Mouse (Mus musculus): Measurements from ENCODE around the gene 1700042G07Rik. TPM values are rescaled to one million over a fixed set of nuclear protein-coding genes. Genes with fewer than 3 reads are reported as not detected.

Gene 1700042G07Rik
- polyA plus RNA-seq, 1 experiment from 2014 or later: not detected

DNA sequence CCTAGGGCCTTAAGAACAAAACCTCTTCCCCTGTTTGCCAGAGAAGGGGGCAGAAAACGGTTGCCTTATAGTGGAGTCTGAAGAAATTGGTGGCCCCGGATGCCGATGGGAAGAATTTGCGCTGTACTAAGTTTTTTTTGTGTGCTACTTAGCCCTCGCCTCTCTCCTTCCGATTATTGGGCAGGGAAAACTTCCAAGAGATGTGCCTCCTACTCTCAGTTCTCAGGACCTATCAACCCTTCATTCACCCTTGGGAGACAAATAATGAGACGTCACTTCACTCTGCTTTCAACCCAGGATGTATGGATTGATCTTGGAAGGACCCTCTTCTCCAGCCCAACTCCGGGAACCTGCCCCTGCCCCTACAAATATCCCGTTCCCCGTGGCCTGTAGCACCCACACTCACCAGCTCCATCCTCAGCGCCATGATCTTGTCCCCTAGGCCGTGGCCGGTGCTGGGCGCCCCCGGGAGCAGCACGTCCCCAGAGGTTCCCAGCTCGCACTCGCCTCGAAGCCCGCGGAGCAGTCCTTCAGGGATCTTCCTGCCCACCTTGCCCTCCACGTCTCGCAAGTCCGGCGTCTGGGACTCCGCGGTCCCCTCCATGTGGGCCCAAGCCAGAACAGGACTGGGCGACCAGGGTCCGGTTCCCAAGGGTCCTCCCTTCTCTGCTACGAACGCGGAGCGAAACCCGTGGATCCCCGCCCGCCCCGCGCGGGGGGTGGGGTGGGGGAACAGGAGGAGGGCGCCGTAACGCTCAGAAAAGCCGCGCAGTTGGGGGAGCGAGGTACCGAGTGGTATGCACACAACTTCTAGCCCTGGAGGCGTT, 29.1 kb upstream of the 1700042G07Rik start:
- H3K27me3 ChIP-seq (replicated peaks; ENCODE audit: low read depth, poor library complexity, severe bottlenecking): peaks cover 37% of the 10 kb centered on the region
- H3K4me3 ChIP-seq: peak overlapping the region; percentile 83
- peaks cover 3% of the 10 kb centered on the region; the same call in 1 of the 2 replicates for H3K9me3 ChIP-seq
- H3K4me1 ChIP-seq: peaks cover 20% of the 10 kb centered on the region
- H3K36me3 ChIP-seq (replicated peaks): no peaks in the 10 kb centered on the region
- H3K27ac ChIP-seq (replicated peaks): peak overlapping the region; percentile 82
- DNase-seq (ENCODE audit: low spot score): peak; percentile 71
- under 1% methylated on average over 47 of the region's 47 CpGs for WGBS

DNA sequence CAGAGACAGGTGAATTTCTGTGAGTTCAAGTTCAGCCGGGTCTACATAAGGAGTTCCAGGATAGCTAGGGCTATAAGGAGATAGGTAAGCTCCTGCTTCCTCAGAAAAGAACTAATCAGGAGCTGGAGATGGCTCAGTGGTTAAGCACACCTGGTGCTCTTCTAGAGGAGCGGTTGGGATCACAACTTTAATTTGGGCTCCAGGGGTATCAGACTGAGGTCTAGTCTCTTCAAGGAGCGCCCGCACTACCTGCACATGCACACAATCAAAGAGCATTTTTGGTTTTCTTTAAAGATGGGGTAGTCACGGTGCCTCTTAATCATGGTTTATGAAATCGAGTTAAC, 23.4 kb upstream of the 1700042G07Rik start:
- peaks cover 3% of the 10 kb centered on the region; the same call in 1 of the 2 replicates for H3K27me3 ChIP-seq (replicated peaks; ENCODE audit: low read depth, poor library complexity, severe bottlenecking)
- H3K4me3 ChIP-seq: peak overlapping the region; percentile 86
- H3K27ac ChIP-seq (replicated peaks): peak overlapping the region; percentile 97
- H3K9me3 ChIP-seq: peaks cover 3% of the 10 kb centered on the region; the same call in 1 of the 2 replicates
- peaks cover 19% of the 10 kb centered on the region for H3K4me1 ChIP-seq
- 21% methylated on average over 6 of the region's 6 CpGs for WGBS
- peaks cover 32% of the 10 kb centered on the region for H3K36me3 ChIP-seq (replicated peaks)
- no peak for DNase-seq (ENCODE audit: low spot score)

DNA sequence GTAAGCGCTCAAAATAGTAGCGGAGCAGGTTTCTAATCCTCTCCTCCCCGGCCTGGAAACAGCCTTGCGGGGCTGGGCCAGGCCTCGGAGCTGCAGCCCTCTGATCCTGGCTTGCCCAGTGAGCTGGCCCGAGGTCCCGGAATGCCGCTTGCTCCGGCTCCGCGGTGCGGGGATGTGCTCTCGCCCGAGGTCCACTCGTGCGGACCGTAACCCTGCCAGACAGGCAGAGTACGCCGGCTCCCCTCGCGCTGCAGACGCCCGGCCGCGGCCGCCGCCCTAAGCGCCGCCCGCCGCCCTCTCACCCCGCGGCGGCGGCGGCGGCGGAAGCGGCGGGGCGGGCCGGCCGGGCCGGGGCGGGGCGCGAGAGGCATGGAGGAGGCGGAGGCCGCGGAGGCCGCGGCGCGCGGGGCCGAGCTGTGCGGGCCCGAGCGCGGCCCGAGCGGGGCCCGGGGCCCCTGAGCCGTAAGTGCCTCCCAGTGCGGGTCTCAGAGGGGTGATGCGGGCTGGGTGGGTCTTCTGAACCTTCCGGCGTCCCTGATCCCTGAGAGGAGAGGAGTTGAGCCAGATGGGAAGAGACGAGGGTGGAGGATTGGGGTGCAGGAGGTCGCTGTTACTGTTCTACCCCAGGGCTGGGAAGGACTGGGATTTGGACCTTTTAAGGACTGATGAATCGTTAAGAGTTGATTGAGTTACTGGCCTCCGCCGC, 22.9 kb upstream of the 1700042G07Rik start:
- Histone ChIP-seq H3K27ac (replicated peaks) (peak overlapping the region; percentile 97), H3K4me1 (peaks cover 16% of the 10 kb centered on the region), H3K9me3 (peaks cover 3% of the 10 kb centered on the region; the same call in 1 of the 2 replicates), H3K4me3 (peak overlapping the region; percentile 86), H3K36me3 (replicated peaks) (peaks cover 38% of the 10 kb centered on the region), H3K27me3 (replicated peaks; ENCODE audit: low read depth, poor library complexity, severe bottlenecking) (no peaks in the 10 kb centered on the region)
- DNase-seq (ENCODE audit: low spot score): peak; percentile 83
- 3% methylated on average over 73 of the region's 73 CpGs for WGBS

DNA sequence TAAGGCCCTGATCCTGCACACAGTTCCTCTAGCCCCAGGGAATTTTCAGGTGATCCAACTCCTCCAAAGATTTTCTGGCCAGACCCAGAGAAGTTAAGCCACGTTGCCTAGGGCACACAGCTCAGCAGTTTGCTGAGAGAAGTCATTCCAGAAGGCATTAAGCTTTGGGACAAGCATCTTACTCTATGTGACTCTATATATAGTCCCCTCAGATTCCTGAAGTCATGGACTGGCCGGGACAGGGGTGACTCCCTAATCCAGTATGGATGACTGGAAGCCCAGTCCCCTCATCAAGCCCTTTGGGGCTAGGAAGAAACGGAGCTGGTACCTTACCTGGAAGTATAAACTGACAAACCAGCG, 22.3 kb upstream of the 1700042G07Rik start:
- peak overlapping the region; percentile 86 for H3K4me3 ChIP-seq
- peaks cover 3% of the 10 kb centered on the region; the same call in 1 of the 2 replicates for H3K9me3 ChIP-seq
- H3K27ac ChIP-seq (replicated peaks): peak overlapping the region; percentile 97
- H3K36me3 ChIP-seq (replicated peaks): peaks cover 43% of the 10 kb centered on the region
- no peaks in the 10 kb centered on the region for H3K27me3 ChIP-seq (replicated peaks; ENCODE audit: low read depth, poor library complexity, severe bottlenecking)
- WGBS: 25% methylated on average over 4 of the region's 4 CpGs
- peaks cover 16% of the 10 kb centered on the region for H3K4me1 ChIP-seq
- no peak for DNase-seq (ENCODE audit: low spot score)

DNA sequence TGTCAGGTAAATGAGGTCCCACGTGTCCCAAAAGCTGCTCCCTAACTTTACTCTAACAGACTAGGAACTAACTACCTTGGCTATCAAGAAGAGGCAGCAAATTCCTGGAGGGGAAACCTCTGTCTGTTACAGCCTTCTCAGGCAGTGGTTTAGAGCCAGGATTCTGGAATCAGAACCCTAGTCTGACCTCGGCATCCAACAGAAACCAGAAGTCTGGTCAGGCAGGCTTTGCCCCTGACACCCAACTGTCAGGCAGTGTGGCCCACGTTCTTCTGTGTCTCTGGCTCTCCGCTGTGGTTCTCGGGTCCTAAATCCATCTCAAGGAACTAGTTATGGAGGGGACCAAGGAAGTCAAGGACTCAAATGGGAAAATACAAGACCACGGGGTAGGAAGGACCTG, 21.9 kb upstream of the 1700042G07Rik start, which contains the start of gene Lurap1:
Gene Lurap1, minus strand, starts transcription at position 101 of the 400 bp plus-strand sequence.
- WGBS: 79% methylated on average over 6 of the region's 6 CpGs

DNA sequence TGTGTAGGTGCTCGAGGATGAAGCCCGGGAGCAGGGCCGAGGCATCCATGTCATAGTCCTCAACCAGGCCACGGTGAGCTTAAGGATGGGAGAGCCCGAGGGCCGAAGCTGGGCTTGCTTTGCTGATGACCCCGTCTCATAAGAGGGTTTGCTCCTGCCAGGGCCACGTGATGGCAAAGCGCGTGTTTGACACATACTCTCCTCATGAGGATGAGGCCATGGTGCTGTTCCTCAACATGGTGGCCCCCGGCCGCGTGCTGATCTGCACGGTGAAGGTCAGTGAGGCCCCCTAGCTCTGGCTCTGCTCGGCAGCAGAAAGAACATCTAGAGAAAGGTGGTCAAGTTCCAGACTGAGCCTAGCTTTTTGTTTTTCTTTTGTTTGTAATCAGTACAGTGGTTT, 20.5 kb upstream of the 1700042G07Rik start:
- H3K9me3 ChIP-seq: no peaks in the 10 kb centered on the region
- peaks cover 16% of the 10 kb centered on the region for H3K4me1 ChIP-seq
- no peak overlapping the region for H3K27ac ChIP-seq (replicated peaks)
- H3K36me3 ChIP-seq (replicated peaks): peaks cover 62% of the 10 kb centered on the region
- no peak overlapping the region for H3K4me3 ChIP-seq
- H3K27me3 ChIP-seq (replicated peaks; ENCODE audit: low read depth, poor library complexity, severe bottlenecking): no peaks in the 10 kb centered on the region
- DNase-seq (ENCODE audit: low spot score): no peak
- WGBS: 94% methylated on average over 15 of the region's 15 CpGs

More for the DNA sequence above, 21.9 kb upstream of the 1700042G07Rik start, which contains the start of gene Lurap1:
- Histone ChIP-seq H3K9me3 (peaks cover 3% of the 10 kb centered on the region; the same call in 1 of the 2 replicates), H3K4me1 (peaks cover 16% of the 10 kb centered on the region), H3K36me3 (replicated peaks) (peaks cover 47% of the 10 kb centered on the region), H3K27ac (replicated peaks) (peak within 1 kb of the TSS; percentile 97), H3K4me3 (peak within 1 kb of the TSS; percentile 86), H3K27me3 (replicated peaks; ENCODE audit: low read depth, poor library complexity, severe bottlenecking) (no peaks in the 10 kb centered on the region)
- no peak for DNase-seq (ENCODE audit: low spot score)

- no peak for DNase-seq (ENCODE audit: low spot score)
- 91% methylated on average over 2 of the region's 2 CpGs for WGBS
- no peaks in the 10 kb centered on the region for H3K27me3 ChIP-seq (replicated peaks; ENCODE audit: low read depth, poor library complexity, severe bottlenecking)
- H3K4me3 ChIP-seq: no peak overlapping the region
- no peaks in the 10 kb centered on the region for H3K4me1 ChIP-seq
- H3K27ac ChIP-seq (replicated peaks): no peak overlapping the region
- H3K9me3 ChIP-seq: no peaks in the 10 kb centered on the region
- peaks cover 97% of the 10 kb centered on the region for H3K36me3 ChIP-seq (replicated peaks)
Observed at GRCm38 (mm10) chr4:116157882-116158281, 15.3 kb upstream of the 1700042G07Rik start.

GRCm38 (mm10) chr4:116159912-116160311, 13.3 kb upstream of the 1700042G07Rik start:
- WGBS: 82% methylated on average over 3 of the region's 3 CpGs
- no peak for DNase-seq (ENCODE audit: low spot score)
- peaks cover 76% of the 10 kb centered on the region for H3K36me3 ChIP-seq (replicated peaks)
- H3K4me3 ChIP-seq: no peak overlapping the region
- H3K4me1 ChIP-seq: peaks cover 4% of the 10 kb centered on the region
- H3K9me3 ChIP-seq: no peaks in the 10 kb centered on the region
- no peaks in the 10 kb centered on the region for H3K27me3 ChIP-seq (replicated peaks; ENCODE audit: low read depth, poor library complexity, severe bottlenecking)
- H3K27ac ChIP-seq (replicated peaks): no peak overlapping the region

- Histone ChIP-seq H3K4me1 (peaks cover 13% of the 10 kb centered on the region), H3K4me3 (no peak overlapping the region), H3K36me3 (replicated peaks) (peaks cover 68% of the 10 kb centered on the region), H3K27me3 (replicated peaks; ENCODE audit: low read depth, poor library complexity, severe bottlenecking) (no peaks in the 10 kb centered on the region), H3K9me3 (no peaks in the 10 kb centered on the region), H3K27ac (replicated peaks) (no peak overlapping the region)
- WGBS: 86% methylated on average over 3 of the region's 3 CpGs
- no peak for DNase-seq (ENCODE audit: low spot score)
Observed at GRCm38 (mm10) chr4:116160769-116161168, 12.4 kb upstream of the 1700042G07Rik start.

DNA sequence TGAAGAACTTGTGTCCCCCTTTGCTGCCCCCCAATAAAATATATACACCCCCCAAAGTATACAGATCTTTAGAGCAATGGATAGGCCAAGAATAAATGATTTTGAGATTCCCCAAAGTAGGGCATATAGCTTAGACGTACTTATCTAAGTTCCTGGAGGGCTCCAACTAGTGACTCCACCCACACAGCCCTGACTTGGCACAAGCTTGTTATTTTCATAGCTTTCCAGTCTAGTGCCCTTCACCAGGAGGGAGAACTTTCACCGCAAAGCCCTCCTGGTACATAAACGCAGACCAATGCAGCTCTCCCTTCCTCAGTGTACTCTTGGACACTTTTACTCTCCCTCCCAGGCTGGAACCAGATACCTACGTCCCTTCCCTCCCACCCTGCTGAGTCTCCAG, 11.0 kb upstream of the 1700042G07Rik start:
- no peaks in the 10 kb centered on the region for H3K27me3 ChIP-seq (replicated peaks; ENCODE audit: low read depth, poor library complexity, severe bottlenecking)
- no peaks in the 10 kb centered on the region for H3K9me3 ChIP-seq
- H3K4me3 ChIP-seq: no peak overlapping the region
- WGBS: 83% methylated on average over 4 of the region's 4 CpGs
- no peak overlapping the region for H3K27ac ChIP-seq (replicated peaks)
- peaks cover 54% of the 10 kb centered on the region for H3K36me3 ChIP-seq (replicated peaks)
- peaks cover 22% of the 10 kb centered on the region for H3K4me1 ChIP-seq
- no peak for DNase-seq (ENCODE audit: low spot score)

DNA sequence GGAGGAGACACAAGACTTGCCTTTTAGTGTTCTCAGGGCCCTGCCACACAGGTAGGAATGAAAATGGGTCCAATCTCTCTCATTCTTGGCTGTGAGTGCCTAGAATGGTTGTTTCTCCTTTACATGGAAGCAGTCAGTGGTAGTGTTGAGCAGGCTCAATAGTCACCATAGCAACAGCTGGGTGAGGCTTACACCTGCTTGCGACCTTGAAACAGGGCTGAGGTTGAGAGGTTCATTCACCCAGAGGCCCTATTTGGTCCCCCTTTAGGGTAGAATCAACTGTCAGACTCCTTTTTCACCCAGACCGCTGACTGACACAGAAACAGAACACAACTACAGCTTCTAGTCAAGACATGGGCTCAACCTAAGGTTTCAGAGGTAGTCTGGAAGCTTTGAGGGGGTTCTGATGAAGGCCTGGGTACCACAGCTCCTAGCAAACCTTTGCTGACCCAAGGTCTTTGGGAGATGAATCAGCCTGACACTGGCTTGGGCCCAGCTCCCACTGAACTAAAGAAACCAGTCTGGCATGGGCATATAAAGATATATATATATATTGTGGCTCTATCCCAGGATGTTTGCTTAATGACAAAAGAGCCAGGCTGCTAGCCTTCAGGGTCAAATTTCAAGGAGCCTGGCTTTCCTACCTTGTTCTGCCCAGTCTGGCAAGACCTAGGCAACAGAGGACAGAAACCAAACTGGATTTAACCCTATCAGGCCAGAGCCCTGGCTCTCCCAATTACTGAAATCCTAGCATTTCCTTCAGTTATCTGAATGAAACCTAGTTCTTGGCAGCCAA, 8.2 kb upstream of the 1700042G07Rik start:
- WGBS: 86% methylated on average over 2 of the region's 2 CpGs
- peaks cover 26% of the 10 kb centered on the region for H3K36me3 ChIP-seq (replicated peaks)

More for the DNA sequence above, 8.2 kb upstream of the 1700042G07Rik start:
- H3K4me3 ChIP-seq: no peak overlapping the region
- peak overlapping the region; percentile 21; the same call in 1 of the 2 replicates for H3K27ac ChIP-seq (replicated peaks)
- H3K4me1 ChIP-seq: peaks cover 22% of the 10 kb centered on the region
- H3K27me3 ChIP-seq (replicated peaks; ENCODE audit: low read depth, poor library complexity, severe bottlenecking): no peaks in the 10 kb centered on the region
- no peaks in the 10 kb centered on the region for H3K9me3 ChIP-seq
- DNase-seq (ENCODE audit: low spot score): no peak
